In the genomic region with DNA sequence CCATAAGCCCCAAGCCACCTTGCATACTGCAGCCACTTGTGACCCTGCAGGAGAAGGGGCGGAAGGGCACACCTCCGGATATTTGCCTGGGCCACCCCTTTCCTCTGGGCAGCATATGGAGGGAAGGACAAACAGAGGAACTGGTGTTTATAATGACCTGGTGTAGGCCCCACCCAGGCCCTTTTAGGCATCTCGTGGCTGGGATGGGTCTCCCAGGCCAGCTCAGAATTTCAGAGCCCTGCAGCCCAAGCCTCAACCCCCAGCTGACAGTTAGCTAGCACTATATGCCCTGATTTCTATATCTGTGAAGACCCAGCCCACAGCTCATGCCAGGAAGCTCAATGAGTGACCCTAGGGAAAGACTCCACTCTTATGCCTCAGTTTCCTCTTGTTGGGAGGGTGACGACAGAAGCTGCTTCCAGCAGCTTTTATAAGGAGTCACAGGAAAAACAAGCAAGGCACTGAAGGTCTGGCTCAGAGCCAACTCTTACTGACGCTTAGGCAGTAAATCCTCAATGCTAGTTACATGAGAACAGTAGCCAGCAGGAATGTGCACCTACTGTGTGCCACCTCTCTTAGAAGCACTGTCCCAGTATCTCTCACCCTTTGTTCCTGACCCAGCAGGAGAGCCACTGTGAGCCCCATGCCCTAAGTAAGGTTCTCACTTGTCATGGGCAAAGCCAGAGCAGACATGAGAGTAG, we compare ENCODE assay signal across 1 mouse cellular context.
TF ChIP-seq lines count a peak whose summit lies in the region.

No protein-coding gene starts in this region.

TF ChIP-seq in CH12.LX, 34 proteins besides CTCF, POLR2A, EP300 and RAD21:
- TF ChIP-seq SMC3 (IDR thresholded peaks at IDR 0.05; ENCODE audit: low read depth, low read length): no peak
- no peak for TF ChIP-seq MAZ (IDR thresholded peaks at IDR 0.05; ENCODE audit: low read depth, low read length)
- TF ChIP-seq MEF2A (IDR thresholded peaks at IDR 0.05; ENCODE audit: borderline replicate concordance, low read depth, low read length): no peak
- TF ChIP-seq ZKSCAN1 (IDR thresholded peaks at IDR 0.05; ENCODE audit: borderline replicate concordance, low read depth, low read length): peak; percentile 17; the same call in 1 of the 2 replicates
TF ChIP-seq in CH12.LX: peak in this region for 1.
